Mouse (Mus musculus) liver, embryonic 14.5 days (tissue): ENCODE results near the gene Lrmda. TPM values are rescaled to one million over a fixed set of nuclear protein-coding genes. Genes with fewer than 3 reads are reported as not detected.

ENCODE experiments used
- ATAC-seq: fragments of 200-750 bp; cut with Nextera tagmentation; 2 replicates; pipeline ENCODE4 v1.8.0; 2017; ENCODE audit warnings: moderate number of reproducible peaks, mild to moderate bottlenecking, moderate library complexity; ENCODE audit not compliant: insufficient read depth
- DNase-seq, 3 experiments: peaks; one replicate each; pipeline ENCODE4 v3.0.0-alpha.2; 2012 to 2013; ENCODE audit warnings: low read depth in 3 of 3, low spot score in 3 of 3
- H3K27ac ChIP-seq: fragments of 300-500 bp; sonication (generic); 2 replicates; pipeline ENCODE4 v1.5.1; 2014; ENCODE audit warnings: moderate library complexity, mild to moderate bottlenecking, control low read depth, inconsistent platforms
- H3K27me3 ChIP-seq: fragments of 300-500 bp; sonication (generic); 2 replicates; pipeline ENCODE4 v1.6.1; 2014; ENCODE audit warnings: mild to moderate bottlenecking, low read length, moderate library complexity; ENCODE audit not compliant: control insufficient read depth, insufficient read depth
- H3K36me3 ChIP-seq: fragments of 300-500 bp; sonication (generic); replicated peaks from 2 replicates; pipeline ENCODE4 v1.6.1; 2014; ENCODE audit warnings: low read depth; ENCODE audit not compliant: control insufficient read depth, insufficient read depth
- H3K4me1 ChIP-seq, 2 experiments: fragments of 200-500 bp in 1 of 2; fragments of 300-500 bp in 1 of 2; sonication (generic) in 1 of 2; replicated peaks; 2 replicates each; pipeline ENCODE4 v1.6.1; 2012 to 2014; ENCODE audit warnings: antibody characterized with exemption in 1 of 2, inconsistent platforms in 1 of 2, low read length in 1 of 2; ENCODE audit not compliant: control insufficient read depth in 2 of 2, insufficient read depth in 2 of 2
- H3K4me2 ChIP-seq: fragments of 300-500 bp; sonication (generic); 2 replicates; pipeline ENCODE4 v1.6.1; 2014; ENCODE audit warnings: low read depth, mild to moderate bottlenecking, control low read depth, moderate library complexity
- H3K4me3 ChIP-seq, 2 experiments: fragments of 200-500 bp in 1 of 2; fragments of 300-500 bp in 1 of 2; sonication (generic) in 1 of 2; 2 replicates each; pipeline ENCODE4 v1.5.1; 2012 to 2014; ENCODE audit warnings: low read depth in 2 of 2, low read length in 2 of 2, mild to moderate bottlenecking in 2 of 2, control low read depth in 1 of 2, inconsistent platforms in 1 of 2, moderate library complexity in 1 of 2; ENCODE audit not compliant: insufficient read depth in 1 of 2
- H3K9ac ChIP-seq: fragments of 300-500 bp; sonication (generic); replicated peaks from 2 replicates; pipeline ENCODE4 v1.6.1; 2014; ENCODE audit warnings: mild to moderate bottlenecking, control low read depth, moderate library complexity
- H3K9me3 ChIP-seq: fragments of 300-500 bp; sonication (generic); 2 replicates; pipeline ENCODE4 v1.6.1; 2016; ENCODE audit warnings: low read length, mixed read lengths; ENCODE audit not compliant: control insufficient read depth
- CTCF ChIP-seq: IDR thresholded peaks from 2 replicates; pipeline ENCODE4 v1.5.1; 2016; ENCODE audit warnings: antibody characterized with exemption, low read depth, control low read depth
- EP300 ChIP-seq: IDR thresholded peaks from 2 replicates; pipeline ENCODE4 v1.6.1; 2016; ENCODE audit warnings: antibody characterized with exemption, low read depth
- WGBS: fragments of 180-500 bp; shearing (Covaris S2); extraction: QIAGEN DNeasy Blood & Tissue Kit; methylation state at CpG from one replicate; pipeline ENCODE4 v1.1.7; 2014; ENCODE audit not compliant: insufficient replicate concordance; 5-methylcytosine and 5-hydroxymethylcytosine counted together
- polyA plus RNA-seq, 2 experiments: library from polyadenylated mRNA; depleted of rRNA in 1 of 2; stranded (reverse) in 1 of 2; unstranded in 1 of 2; fragments of >200 nt; fragmentation: Nextera tagmentation in 1 of 2; extraction: Ambion mirVana in 1 of 2; gene quantifications; 2 replicates each; pipeline versions ENCODE4 v1.2.1 to v1.2.3; 2012 to 2014

The Lrmda gene
- polyA plus RNA-seq, 2 experiments, result 0.18 to 0.22 TPM

DNA sequence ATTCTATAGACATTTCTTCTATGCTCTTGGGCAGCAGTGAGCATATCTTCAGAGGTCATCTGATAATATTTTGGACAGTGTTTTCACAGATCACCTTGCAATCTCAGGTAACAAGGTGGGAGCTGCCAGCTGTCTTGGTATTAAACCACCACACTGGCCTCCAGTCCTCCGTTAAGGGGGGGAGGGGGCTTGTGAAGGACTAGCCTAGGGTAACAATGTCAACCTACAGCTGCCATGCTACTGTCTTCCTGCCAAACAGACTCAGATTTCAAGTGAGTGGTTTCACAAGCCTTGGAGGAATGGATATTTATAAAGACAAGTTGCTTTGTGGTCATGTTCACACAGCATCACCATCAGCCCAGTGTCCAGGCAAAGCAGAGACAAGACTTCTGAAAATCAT, 1059.2 kb downstream of the Lrmda start:
- H3K4me2 ChIP-seq, result no peak overlapping the region
- no peak for ATAC-seq
- H3K36me3 ChIP-seq, result no peaks in the 10 kb centered on the region
- no peak for DNase-seq
- 47% methylated on average over 1 of the region's 1 CpGs for WGBS
- H3K9me3 ChIP-seq, result no peaks in the 10 kb centered on the region
- H3K9ac ChIP-seq, result no peak overlapping the region
- H3K4me1 ChIP-seq, result no peaks in the 10 kb centered on the region
- TF ChIP-seq CTCF (no peak), EP300 (no peak)
- no peak overlapping the region for H3K27ac ChIP-seq
- H3K4me3 ChIP-seq, result no peak overlapping the region
- no peaks in the 10 kb centered on the region for H3K27me3 ChIP-seq

DNA sequence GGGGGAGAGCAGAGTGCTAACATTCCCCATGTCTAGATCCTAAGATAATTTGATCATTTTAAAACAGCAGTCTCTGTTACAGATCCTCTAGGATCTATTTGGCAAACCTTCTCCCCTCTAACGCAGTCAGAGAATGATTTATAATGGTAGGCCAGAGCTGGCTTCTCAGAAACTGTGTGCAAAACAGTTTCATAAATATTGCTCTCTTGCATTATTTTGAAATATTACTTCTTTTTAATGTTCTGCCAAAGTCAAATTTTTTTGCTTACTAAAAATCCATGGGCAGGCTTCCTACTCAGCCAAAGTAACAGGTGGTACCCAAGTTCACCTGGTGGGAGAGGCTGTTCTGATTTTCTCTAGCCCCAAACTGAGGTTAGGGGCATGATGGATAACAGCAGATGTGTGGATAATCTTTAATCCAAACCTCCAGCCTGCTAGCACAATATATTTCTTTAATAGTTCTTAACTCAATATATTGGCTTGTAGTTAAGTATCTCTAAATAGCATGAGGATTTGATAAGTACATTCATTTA, 1064.8 kb downstream of the Lrmda start:
- no peak for TF ChIP-seq CTCF
- no peak for TF ChIP-seq EP300
- DNase-seq (no peak), ATAC-seq (no peak)
- Histone ChIP-seq H3K4me2 (no peak overlapping the region), H3K27me3 (no peaks in the 10 kb centered on the region), H3K36me3 (no peaks in the 10 kb centered on the region), H3K27ac (no peak overlapping the region), H3K4me3 (no peak overlapping the region), H3K9ac (no peak overlapping the region), H3K9me3 (no peaks in the 10 kb centered on the region), H3K4me1 (no peaks in the 10 kb centered on the region)
- WGBS, result 55% methylated on average over 1 of the region's 1 CpGs

DNA sequence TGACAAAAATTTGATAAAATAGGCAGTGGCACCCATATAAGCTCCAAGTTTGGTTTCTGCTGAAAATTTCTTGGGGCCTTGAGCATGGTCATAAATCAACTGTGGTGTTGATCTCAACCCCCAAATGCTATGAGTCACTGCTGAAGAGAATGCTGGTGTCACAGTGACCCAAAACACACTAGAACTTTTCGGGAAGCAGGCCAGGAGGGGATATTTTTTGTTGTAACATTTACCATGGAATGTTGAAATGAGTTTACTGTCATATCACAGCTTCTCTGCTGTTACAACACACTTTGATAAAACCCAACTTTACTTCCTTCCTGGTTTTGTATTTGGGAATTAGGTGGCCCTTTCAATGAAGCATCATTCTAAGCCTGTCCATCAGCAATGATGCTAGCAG, 1065.3 kb downstream of the Lrmda start:
- no peak overlapping the region for H3K4me3 ChIP-seq
- no peak for ATAC-seq
- no peak for DNase-seq
- no peaks in the 10 kb centered on the region for H3K4me1 ChIP-seq
- H3K9ac ChIP-seq, result no peak overlapping the region
- H3K9me3 ChIP-seq, result no peaks in the 10 kb centered on the region
- 47% methylated on average over 1 of the region's 1 CpGs for WGBS
- no peak overlapping the region for H3K4me2 ChIP-seq
- no peaks in the 10 kb centered on the region for H3K27me3 ChIP-seq
- no peaks in the 10 kb centered on the region for H3K36me3 ChIP-seq
- no peak for TF ChIP-seq EP300
- TF ChIP-seq CTCF, result no peak
- H3K27ac ChIP-seq, result no peak overlapping the region

DNA sequence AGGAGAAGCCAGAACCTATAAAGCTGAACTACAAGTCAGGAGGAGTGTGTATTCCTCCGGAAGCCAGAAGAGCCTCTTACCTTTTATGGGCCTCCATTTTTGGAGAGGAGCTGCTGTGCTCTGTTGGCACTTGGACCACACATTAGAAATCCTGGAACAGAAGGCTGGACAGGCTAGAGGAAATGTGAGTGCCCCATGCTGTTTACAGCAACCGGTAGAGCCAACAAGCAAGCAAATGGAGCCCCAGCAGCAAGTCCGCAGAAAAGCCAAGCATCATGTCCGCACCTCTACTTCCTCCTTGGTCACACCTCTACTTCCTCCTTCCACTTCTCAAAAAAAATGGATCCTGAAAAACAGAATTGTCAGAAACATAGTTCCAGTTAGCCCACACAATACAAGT, 1073.8 kb downstream of the Lrmda start:
- Histone ChIP-seq H3K36me3 (no peaks in the 10 kb centered on the region), H3K4me1 (no peaks in the 10 kb centered on the region), H3K27ac (no peak overlapping the region), H3K9ac (no peak overlapping the region), H3K4me3 (no peak overlapping the region), H3K4me2 (no peak overlapping the region), H3K9me3 (no peaks in the 10 kb centered on the region), H3K27me3 (no peaks in the 10 kb centered on the region)
- TF ChIP-seq EP300, result no peak
- TF ChIP-seq CTCF, result no peak
- WGBS, result 62% methylated on average over 4 of the region's 4 CpGs
- DNase-seq (no peak), ATAC-seq (no peak)

DNA sequence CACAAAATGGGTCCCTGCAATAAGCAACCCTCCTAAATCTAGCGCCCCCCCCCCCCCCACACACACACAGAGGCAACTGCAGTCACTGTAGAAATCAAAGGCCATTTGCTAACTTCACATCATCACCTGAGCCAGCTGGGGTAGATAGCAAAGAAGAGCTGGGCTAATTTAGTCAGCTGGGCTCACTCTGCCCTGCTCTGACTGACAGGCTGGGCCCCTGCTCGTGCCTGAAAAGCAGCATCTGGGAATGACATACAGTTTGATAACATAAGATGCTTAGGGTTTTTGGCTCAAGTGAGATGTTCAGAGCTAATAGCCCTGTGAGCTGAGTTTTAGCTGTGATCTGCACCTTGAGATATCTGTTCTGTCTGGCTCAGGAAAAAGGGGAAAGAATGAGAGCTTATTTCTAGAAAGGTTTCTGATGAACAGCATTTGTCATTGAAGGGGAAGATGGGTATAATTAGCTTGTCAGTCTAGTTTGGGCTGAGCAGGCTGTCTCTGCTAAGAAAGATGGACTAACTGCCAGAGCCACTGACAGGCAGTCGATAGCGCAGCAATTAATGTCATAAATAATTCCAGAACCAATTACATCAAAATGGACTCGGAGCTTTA, 1075.1 kb downstream of the Lrmda start:
- Histone ChIP-seq H3K27ac (no peak overlapping the region), H3K27me3 (no peaks in the 10 kb centered on the region), H3K9me3 (no peaks in the 10 kb centered on the region), H3K4me1 (no peaks in the 10 kb centered on the region), H3K36me3 (no peaks in the 10 kb centered on the region), H3K4me2 (no peak overlapping the region), H3K9ac (no peak overlapping the region), H3K4me3 (no peak overlapping the region)
- ATAC-seq, result no peak
- TF ChIP-seq EP300, result no peak
- TF ChIP-seq CTCF, result no peak
- DNase-seq, result no peak
- WGBS, result 59% methylated on average over 5 of the region's 5 CpGs
